Mouse (Mus musculus) C2C12 (cell line): ENCODE results near the gene Kif18a. TPM values are rescaled to one million over a fixed set of nuclear protein-coding genes. Genes with fewer than 3 reads are reported as not detected.

Experiments
- H3K27me3 ChIP-seq: one replicate; pipeline ENCODE4 v1.6.1; 2011; ENCODE audit not compliant: control insufficient read depth, insufficient read depth, insufficient read length
- H3K36me3 ChIP-seq: one replicate; pipeline ENCODE4 v1.6.1; 2011; ENCODE audit not compliant: control insufficient read depth, insufficient read depth
- H3K4me3 ChIP-seq: one replicate; pipeline ENCODE4 v1.5.1; 2011; ENCODE audit warnings: mild to moderate bottlenecking, control low read depth; ENCODE audit not compliant: poor library complexity, insufficient read depth, severe bottlenecking
- H3K79me2 ChIP-seq: one replicate; pipeline ENCODE4 v1.6.1; 2011; ENCODE audit not compliant: control insufficient read depth, insufficient read depth
- H3K79me3 ChIP-seq: one replicate; pipeline ENCODE4 v1.6.1; 2011; ENCODE audit warnings: low read depth, control low read depth
- H3ac ChIP-seq: one replicate; pipeline ENCODE3; 2011; ENCODE audit warnings: low read depth; ENCODE audit not compliant: control insufficient read depth, insufficient read length
- CEBPB ChIP-seq: IDR thresholded peaks from one replicate; pipeline ENCODE4 v1.6.1; 2011; ENCODE audit warnings: low read depth, mild to moderate bottlenecking, control low read depth, moderate library complexity
- CTCF ChIP-seq: IDR thresholded peaks from one replicate; pipeline ENCODE4 v1.5.1; 2011; ENCODE audit not compliant: control insufficient read depth, insufficient read depth, insufficient read length
- FOSL1 ChIP-seq: IDR thresholded peaks from one replicate; pipeline ENCODE4 v1.8.0; 2011; ENCODE audit warnings: mild to moderate bottlenecking, low read length; ENCODE audit not compliant: poor library complexity, insufficient read depth, severe bottlenecking
- MAX ChIP-seq: IDR thresholded peaks from one replicate; pipeline ENCODE4 v1.6.1; 2011; ENCODE audit warnings: mild to moderate bottlenecking, control low read depth
- MYOD1 ChIP-seq: IDR thresholded peaks from one replicate; pipeline ENCODE4 v1.6.1; 2011; ENCODE audit warnings: low read depth; ENCODE audit not compliant: control insufficient read depth, insufficient read length
- MYOG ChIP-seq: IDR thresholded peaks from one replicate; pipeline ENCODE4 v1.6.1; 2011; ENCODE audit not compliant: control insufficient read depth, insufficient read length; ENCODE audit errors: extremely low read depth
- USF1 ChIP-seq: IDR thresholded peaks from one replicate; pipeline ENCODE4 v1.6.1; 2011; ENCODE audit warnings: low read depth, mild to moderate bottlenecking, control low read depth, moderate library complexity
- long read RNA-seq, 2 experiments: library from polyadenylated mRNA; unstranded; transcript quantifications; one replicate each; pipeline ENCODE4 v2.0.0; 2019 to 2020
- polyA plus RNA-seq: library from polyadenylated mRNA; unstranded; fragments of >200 nt; fragmentation: generic; extraction: Trizol; gene quantifications from one replicate; pipeline ENCODE4 v1.2.1, GENCODE M21; 2012; ENCODE audit warnings: missing spikeins

The Kif18a gene
- polyA plus RNA-seq: 2.7 TPM
- long read RNA-seq, experiment 1, transcript Kif18a-201 (17 exons, 3,369 nt): major isoform, 11 of 18 reads
- long read RNA-seq, experiment 1, partial matches to known transcripts: 4 of 18 reads
- long read RNA-seq, experiment 1, other reads (novel, unspliced or antisense): 3 of 18 reads
- long read RNA-seq, experiment 2, transcript Kif18a-201 (17 exons, 3,369 nt): major isoform, 116 of 171 reads
- long read RNA-seq, experiment 2, transcript Kif18a-204 (11 exons, 2,176 nt): minor isoform, 5 of 171 reads
- long read RNA-seq, experiment 2, partial matches to known transcripts: 8 of 171 reads
- long read RNA-seq, experiment 2, other reads (novel, unspliced or antisense): 39 of 171 reads

DNA sequence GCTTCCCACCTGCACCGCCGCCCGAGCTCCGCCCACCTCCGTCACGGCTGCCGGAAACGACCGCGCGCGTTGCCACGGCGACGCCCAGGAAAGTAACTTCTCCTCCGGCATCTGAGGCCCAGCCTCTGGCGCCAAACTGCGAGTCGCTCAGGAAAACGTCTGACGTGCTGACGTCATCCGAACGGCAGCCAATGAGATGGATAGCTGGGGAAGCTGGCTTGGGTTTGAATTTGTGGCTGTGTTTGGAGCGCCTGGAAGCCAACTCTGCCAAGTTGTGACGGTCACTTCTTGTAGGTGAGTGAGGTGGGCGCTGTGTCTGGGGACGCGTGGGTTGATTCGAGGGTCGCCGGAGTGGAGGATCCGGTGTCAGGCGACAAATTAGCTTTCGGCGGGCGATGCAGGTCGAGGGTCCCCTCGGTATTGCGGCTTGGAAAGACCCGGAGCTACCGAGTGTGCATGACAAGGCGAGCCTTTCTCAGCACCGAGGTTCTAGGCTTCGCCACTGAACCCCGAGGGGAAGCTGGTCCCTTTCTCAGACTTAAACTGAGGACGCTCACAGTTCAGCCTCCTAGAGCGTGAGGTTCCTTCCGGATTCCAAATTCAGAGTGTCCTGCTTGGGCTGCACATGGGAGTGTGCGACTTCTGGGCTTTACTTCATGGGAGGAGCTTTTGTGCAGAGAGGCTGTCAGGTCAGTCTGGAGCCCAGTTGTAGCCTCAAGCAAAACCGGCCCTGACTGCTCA is at the start of gene Kif18a, which contains the start of gene Mettl15:
Kif18a (plus strand) TSS at position 139 of the 741 bp plus-strand sequence.
Mettl15 (minus strand) TSS at position 149 of the 741 bp plus-strand sequence.
- H3K27me3 ChIP-seq: no peaks in the 10 kb centered on the region
- TF ChIP-seq CTCF: no peak
- TF ChIP-seq MAX: peak; percentile 54
- no peak for TF ChIP-seq FOSL1
- TF ChIP-seq MYOG: no peak
- H3K4me3 ChIP-seq: peak within 1 kb of the TSS; percentile 97
- peaks cover 51% of the 10 kb centered on the region for H3K79me2 ChIP-seq
- H3K79me3 ChIP-seq: peaks cover 41% of the 10 kb centered on the region
- H3ac ChIP-seq: peak within 1 kb of the TSS; percentile 76
- no peaks in the 10 kb centered on the region for H3K36me3 ChIP-seq

DNA sequence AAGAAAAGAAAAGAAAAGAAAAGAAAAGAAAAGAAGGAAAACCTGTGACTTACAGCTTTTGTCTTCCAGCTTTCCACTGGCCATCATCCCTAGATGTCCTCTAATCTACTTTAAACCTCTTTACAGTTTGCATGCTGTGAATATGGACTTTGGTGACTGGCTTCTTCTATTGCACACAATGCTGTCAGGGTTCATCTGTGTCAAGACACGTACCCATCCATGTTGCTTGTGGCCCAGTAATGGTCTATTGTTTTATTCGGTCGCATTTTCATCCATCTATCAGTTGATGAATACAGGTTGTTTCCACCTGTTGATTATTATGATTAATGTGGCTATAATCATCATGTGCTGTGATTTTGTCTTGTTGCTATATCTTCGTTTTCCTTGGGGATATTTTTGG is 46.7 kb upstream of the Kif18a start:
- no peaks in the 10 kb centered on the region for H3K27me3 ChIP-seq
- TF ChIP-seq CEBPB: no peak
- TF ChIP-seq FOSL1: no peak
- no peak for TF ChIP-seq MYOG
- TF ChIP-seq USF1: no peak
- TF ChIP-seq MYOD1: no peak
- no peak for TF ChIP-seq CTCF
- TF ChIP-seq MAX: no peak
- H3K79me3 ChIP-seq: no peaks in the 10 kb centered on the region
- no peaks in the 10 kb centered on the region for H3K79me2 ChIP-seq
- no peaks in the 10 kb centered on the region for H3K36me3 ChIP-seq
- no peak overlapping the region for H3K4me3 ChIP-seq
- H3ac ChIP-seq: no peak overlapping the region

DNA sequence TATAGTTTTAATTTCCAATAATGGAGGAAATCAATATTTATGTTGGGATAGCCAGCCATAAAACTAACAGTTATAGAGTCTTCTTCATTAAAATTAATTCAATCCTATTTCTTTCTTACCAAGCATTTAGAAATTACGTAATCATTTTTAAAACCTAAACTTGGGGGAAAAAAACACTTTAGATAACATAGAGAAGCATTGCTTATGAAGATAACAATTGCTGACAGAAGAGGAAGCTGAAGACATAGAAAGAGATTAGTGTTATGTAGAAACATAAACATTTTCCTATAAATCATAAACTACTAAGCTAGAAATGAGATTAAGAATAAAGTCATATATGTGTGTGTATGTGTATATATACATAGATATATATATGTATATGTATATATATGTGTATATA is 44.8 kb upstream of the Kif18a start:
- Histone ChIP-seq H3K79me2 (no peaks in the 10 kb centered on the region), H3K4me3 (no peak overlapping the region), H3ac (no peak overlapping the region), H3K36me3 (no peaks in the 10 kb centered on the region), H3K27me3 (no peaks in the 10 kb centered on the region), H3K79me3 (no peaks in the 10 kb centered on the region)
- TF ChIP-seq MYOG (no peak), FOSL1 (no peak), CTCF (no peak), MYOD1 (no peak), MAX (no peak), CEBPB (no peak), USF1 (no peak)

DNA sequence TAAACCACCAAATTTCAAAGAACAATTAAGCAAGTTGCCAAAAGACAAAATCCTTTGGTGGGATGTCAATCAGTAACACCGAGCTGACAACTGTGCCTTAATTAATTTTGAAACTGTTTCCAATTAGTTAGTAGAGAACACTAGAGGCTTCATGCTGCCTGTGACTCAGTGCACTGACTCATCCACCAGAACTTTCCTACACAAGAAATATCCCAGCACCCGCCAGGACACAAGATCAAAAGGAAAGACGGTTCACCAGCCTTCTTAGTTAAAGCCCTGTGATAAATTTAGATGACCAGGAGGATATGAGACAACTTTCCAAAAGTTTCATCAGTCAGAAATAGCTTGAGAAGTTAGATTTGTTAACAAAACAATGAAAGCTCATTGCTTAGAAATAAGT is 38.6 kb upstream of the Kif18a start:
- TF ChIP-seq MYOG: no peak
- TF ChIP-seq FOSL1: peak; percentile 84
- TF ChIP-seq CEBPB: no peak
- Histone ChIP-seq H3K79me2 (no peaks in the 10 kb centered on the region), H3K4me3 (no peak overlapping the region), H3K79me3 (no peaks in the 10 kb centered on the region), H3K27me3 (no peaks in the 10 kb centered on the region), H3ac (no peak overlapping the region), H3K36me3 (no peaks in the 10 kb centered on the region)

DNA sequence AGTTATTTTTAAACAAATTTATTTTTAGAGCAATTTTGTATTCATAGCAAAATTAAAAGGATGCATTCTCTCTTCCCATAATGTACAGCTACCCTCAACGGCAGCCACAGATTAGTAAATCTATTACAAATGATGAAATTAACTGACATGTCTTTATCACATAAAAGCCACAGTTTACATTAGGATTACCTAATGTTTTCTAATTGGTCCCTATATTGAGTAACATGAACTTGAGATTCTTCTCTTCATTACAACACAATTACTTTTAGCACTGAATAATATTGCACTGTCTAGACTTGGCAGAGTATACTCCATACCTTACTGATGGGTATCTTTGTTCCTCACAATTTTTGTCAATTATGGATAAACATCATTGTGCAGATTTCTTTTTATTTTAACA is 17.8 kb upstream of the Kif18a start:
- TF ChIP-seq USF1: no peak
- TF ChIP-seq MYOD1: no peak
- TF ChIP-seq CTCF: no peak
- TF ChIP-seq CEBPB: no peak
- no peak for TF ChIP-seq MYOG
- no peak for TF ChIP-seq MAX
- no peak for TF ChIP-seq FOSL1
- no peaks in the 10 kb centered on the region for H3K79me2 ChIP-seq
- no peaks in the 10 kb centered on the region for H3K79me3 ChIP-seq
- H3ac ChIP-seq: no peak overlapping the region
- no peaks in the 10 kb centered on the region for H3K27me3 ChIP-seq
- no peak overlapping the region for H3K4me3 ChIP-seq
- H3K36me3 ChIP-seq: no peaks in the 10 kb centered on the region

DNA sequence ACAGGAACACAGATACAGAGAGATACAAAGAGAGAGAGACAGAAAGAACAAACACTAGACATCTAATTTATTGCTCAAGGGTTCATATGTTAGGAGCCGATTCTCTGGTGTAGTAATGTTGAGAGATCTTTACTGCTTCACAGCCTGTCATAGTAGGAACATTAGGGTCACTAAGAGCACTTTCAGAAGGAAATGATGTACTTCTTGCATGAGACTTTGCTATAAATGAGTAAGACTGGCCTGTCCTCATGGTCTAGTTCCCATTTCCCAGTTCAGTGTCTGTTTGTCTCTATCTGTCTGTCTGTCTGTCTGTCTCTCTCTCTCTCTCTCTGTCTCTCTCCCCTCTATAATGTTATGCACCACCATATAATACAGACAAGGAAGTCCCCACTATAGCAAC is 7.4 kb upstream of the Kif18a start:
- Histone ChIP-seq H3K79me3 (no peaks in the 10 kb centered on the region), H3K36me3 (no peaks in the 10 kb centered on the region), H3K4me3 (no peak overlapping the region), H3ac (no peak overlapping the region), H3K79me2 (no peaks in the 10 kb centered on the region), H3K27me3 (no peaks in the 10 kb centered on the region)
- TF ChIP-seq CTCF (no peak), USF1 (no peak), MAX (no peak), MYOG (no peak), FOSL1 (no peak)
